Mouse (Mus musculus): ENCODE results near the gene Prr13.
A peak's percentile ranks its signal among the peaks of the same experiment; 100 is the strongest.

Prr13 gene

GRCm38 (mm10) chr15:102503924-102504782, 45.3 kb downstream of the Prr13 start:
- DNase-seq (ENCODE audit: low read depth, low spot score): no peak

- no peak for DNase-seq (ENCODE audit: low read depth, low spot score)
Measured at GRCm38 (mm10) chr15:102505073-102505769, 46.4 kb downstream of the Prr13 start.

GRCm38 (mm10) chr15:102505770-102506463, 47.1 kb downstream of the Prr13 start:
- no peak for DNase-seq (ENCODE audit: low read depth, low spot score)

- DNase-seq (ENCODE audit: low read depth, low spot score): no peak
Measured at GRCm38 (mm10) chr15:102506464-102506830, 47.6 kb downstream of the Prr13 start.

GRCm38 (mm10) chr15:102506864-102507263, 48.0 kb downstream of the Prr13 start:
- no peak for DNase-seq (ENCODE audit: low read depth, low spot score)

- DNase-seq (ENCODE audit: low read depth, low spot score): no peak
Measured at GRCm38 (mm10) chr15:102507561-102507960, 48.7 kb downstream of the Prr13 start.

- no peak for DNase-seq (ENCODE audit: low read depth, low spot score)
Measured at GRCm38 (mm10) chr15:102508336-102508735, 49.5 kb downstream of the Prr13 start.

- no peak for DNase-seq (ENCODE audit: low read depth, low spot score)
Measured at GRCm38 (mm10) chr15:102510110-102510509, 51.3 kb downstream of the Prr13 start.

- peak; percentile 75 for DNase-seq (ENCODE audit: low read depth, low spot score)
Measured at GRCm38 (mm10) chr15:102510590-102511284, 51.9 kb downstream of the Prr13 start.

- DNase-seq (ENCODE audit: low read depth, low spot score): no peak
Measured at GRCm38 (mm10) chr15:102511285-102511833, 52.5 kb downstream of the Prr13 start.

- DNase-seq (ENCODE audit: low read depth, low spot score): no peak
Measured at GRCm38 (mm10) chr15:102512010-102512409, 53.2 kb downstream of the Prr13 start.

Data from skeletal muscle tissue, adult 2 months (tissue).